Mouse (Mus musculus): ENCODE data around the gene Kcnip1. TPM values are rescaled to one million over a fixed set of nuclear protein-coding genes. Genes with fewer than 3 reads are reported as not detected.

Gene Kcnip1
- total and polyA plus RNA-seq, 3 experiments, result 0.04 to 0.17 TPM; not detected in 1

DNA sequence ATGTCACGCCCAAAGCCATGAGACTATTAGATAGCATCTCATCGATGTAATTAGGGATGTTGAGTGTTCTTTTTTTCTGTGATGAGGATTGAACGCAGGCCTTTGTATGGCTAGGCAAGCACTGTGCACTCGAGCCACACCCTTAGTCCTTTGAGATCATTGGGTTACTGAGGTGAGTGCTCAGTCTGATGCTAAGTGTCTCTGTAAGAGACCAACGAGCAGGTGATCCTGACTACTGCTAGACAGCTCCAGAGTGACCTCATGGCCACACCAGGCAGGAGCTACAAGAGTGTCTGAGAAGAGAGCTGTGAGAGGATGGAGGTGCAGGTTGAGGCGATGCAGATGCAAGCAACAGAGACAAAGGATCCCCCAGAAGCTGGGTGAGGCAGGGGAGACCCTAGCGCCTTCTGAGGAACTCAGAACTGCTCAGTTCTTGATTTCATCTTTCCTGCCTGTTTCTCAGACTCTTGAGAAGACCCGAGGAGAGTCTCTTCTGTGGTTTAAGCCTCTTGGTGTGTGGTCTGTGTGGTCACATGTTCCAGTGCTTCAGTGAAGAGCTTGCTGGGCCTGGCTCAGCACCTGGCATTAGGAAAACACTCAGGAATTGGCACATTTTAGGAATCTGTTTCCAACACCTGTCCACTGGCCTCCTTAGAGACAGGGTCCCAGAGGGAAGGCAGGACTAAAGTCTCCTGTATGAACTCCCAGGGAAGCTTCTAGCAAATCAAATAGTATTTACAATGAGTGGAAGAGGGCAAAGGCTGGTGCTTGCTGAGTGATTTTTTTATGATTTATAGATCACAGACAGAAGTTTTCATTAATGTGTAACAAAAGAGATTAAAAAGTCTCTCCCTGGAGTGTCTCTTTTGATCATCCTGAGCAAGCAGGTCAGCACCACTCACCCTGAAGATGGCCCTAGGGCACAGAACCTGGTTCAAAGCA is 41.0 kb downstream of the Kcnip1 start:
- Histone ChIP-seq H3K79me2 (replicated peaks; ENCODE audit: control insufficient read depth, extremely low read depth, insufficient read depth, poor library complexity, severe bottlenecking) (no peaks in the 10 kb centered on the region), H3K27me3 (replicated peaks) (peaks cover 14% of the 10 kb centered on the region), H3K4me1 (ENCODE audit: control insufficient read depth in 1 of 2, insufficient read depth in 2 of 2) (no peaks in the 10 kb centered on the region), H3K36me3 (replicated peaks in 1 of 2; ENCODE audit: control insufficient read depth in 1 of 2, insufficient read depth in 1 of 2, low read length in 1 of 2) (no peaks in the 10 kb centered on the region), H3K9ac (ENCODE audit: insufficient read depth, low read depth) (no peak overlapping the region), H3K4me3 (replicated peaks in 1 of 3; ENCODE audit: low read depth in 2 of 3, low read length in 2 of 3, poor library complexity in 1 of 3) (no peak overlapping the region), H3K27ac (ENCODE audit: insufficient read depth, low read depth) (no peak overlapping the region), H3K4me2 (ENCODE audit: insufficient read depth, low read depth, poor library complexity, severe bottlenecking) (no peak overlapping the region), H3K9me3 (replicated peaks; ENCODE audit: low read length) (peaks cover 3% of the 10 kb centered on the region)
- dilution Hi-C loops (cut with MboI; ENCODE audit: extremely low pct_ligation_motif_present, extremely low pct_unique_long_range_greater_than_20kb, low sequenced_read_pairs), result no loop called here
- in situ Hi-C loops (cut with MboI; ENCODE audit: low pct_ligation_motif_present, low pct_unique_long_range_greater_than_20kb, low sequenced_read_pairs), result loop anchor here (25.0 kb wide), 1 partner anchor 260 kb away; the partner anchor contains the start of gene Foxi1
- no peak for TF ChIP-seq POLR2A (IDR thresholded peaks at IDR 0.05; ENCODE audit: low read depth, low read length)
- TF ChIP-seq USF2 (conservative IDR thresholded peaks at IDR 0.05; ENCODE audit: low read depth, low read length), result no peak
- no peak for TF ChIP-seq ZKSCAN1 (IDR thresholded peaks at IDR 0.05; ENCODE audit: borderline replicate concordance, low read depth, low read length)
- DNase-seq (ENCODE audit: extremely low read depth), result no peak

DNA sequence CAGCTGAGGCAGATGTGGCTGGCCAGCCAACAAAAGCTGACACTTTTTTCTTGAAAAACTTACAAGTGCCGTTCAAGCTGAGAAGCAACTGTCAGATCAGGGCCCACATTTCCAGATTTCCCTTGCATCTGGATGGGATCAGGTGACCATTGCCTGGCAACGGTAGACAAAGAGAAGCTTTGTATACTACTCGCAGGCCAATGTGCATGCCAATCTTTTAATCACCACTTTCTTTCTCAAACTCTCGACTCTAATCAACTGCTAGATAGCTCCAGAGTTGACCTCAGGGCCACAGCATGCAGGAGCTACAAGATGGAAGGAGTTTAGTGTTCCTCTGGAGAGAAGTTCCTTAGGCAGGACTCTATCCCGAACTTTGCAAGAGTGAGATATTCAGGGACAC is 41.8 kb downstream of the Kcnip1 start:
- in situ Hi-C loops (cut with MboI; ENCODE audit: low pct_ligation_motif_present, low pct_unique_long_range_greater_than_20kb, low sequenced_read_pairs), result loop anchor here (25.0 kb wide), 1 partner anchor 261 kb away; the partner anchor contains the start of gene Foxi1
- no peak overlapping the region for H3K4me2 ChIP-seq (ENCODE audit: insufficient read depth, low read depth, poor library complexity, severe bottlenecking)

DNA sequence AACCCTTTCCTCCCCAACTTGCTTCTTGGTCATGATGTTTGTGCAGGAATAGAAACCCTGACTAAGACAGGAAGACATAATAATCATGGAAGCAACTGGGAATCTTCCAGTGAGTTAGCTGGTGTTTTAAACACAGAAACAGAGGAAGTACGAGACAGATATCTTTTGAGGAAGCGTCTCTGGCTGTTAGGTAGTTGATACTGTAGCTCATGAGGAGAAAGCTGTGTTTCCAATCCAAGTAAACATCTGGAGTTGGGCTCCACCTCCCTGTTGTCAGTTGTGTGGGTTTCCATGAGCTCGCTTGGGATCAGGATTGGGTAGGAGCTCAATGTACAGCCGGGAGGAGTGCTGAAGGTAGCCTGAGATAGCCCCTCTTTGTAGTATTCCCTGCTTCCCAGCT is 46.5 kb downstream of the Kcnip1 start:
- no peaks in the 10 kb centered on the region for H3K79me2 ChIP-seq (replicated peaks; ENCODE audit: control insufficient read depth, extremely low read depth, insufficient read depth, poor library complexity, severe bottlenecking)
- peaks cover 3% of the 10 kb centered on the region for H3K9me3 ChIP-seq (replicated peaks; ENCODE audit: low read length)
- dilution Hi-C loops (cut with MboI; ENCODE audit: extremely low pct_ligation_motif_present, extremely low pct_unique_long_range_greater_than_20kb, low sequenced_read_pairs) (no loop called here), in situ Hi-C loops (cut with MboI; ENCODE audit: low pct_ligation_motif_present, low pct_unique_long_range_greater_than_20kb, low sequenced_read_pairs) (loop anchor here (5.0 kb wide), 1 partner anchor 141 kb away; no protein-coding TSS in a partner anchor)
- no peaks in the 10 kb centered on the region for H3K27me3 ChIP-seq (replicated peaks)
- no peaks in the 10 kb centered on the region for H3K36me3 ChIP-seq (replicated peaks in 1 of 2; ENCODE audit: control insufficient read depth in 1 of 2, insufficient read depth in 1 of 2, low read length in 1 of 2)
- H3K4me2 ChIP-seq (ENCODE audit: insufficient read depth, low read depth, poor library complexity, severe bottlenecking), result no peak overlapping the region
- no peak overlapping the region for H3K9ac ChIP-seq (ENCODE audit: insufficient read depth, low read depth)
- H3K4me3 ChIP-seq (replicated peaks in 1 of 3; ENCODE audit: low read depth in 2 of 3, low read length in 2 of 3, poor library complexity in 1 of 3), result no peak overlapping the region
- no peak for DNase-seq (ENCODE audit: extremely low read depth)
- TF ChIP-seq CTCF (conservative IDR thresholded peaks at IDR 0.05 in 1 of 2, IDR thresholded peaks at IDR 0.05 in 1 of 2; ENCODE audit: low read depth in 2 of 2, low read length in 2 of 2) (no peak), RAD21 (IDR thresholded peaks at IDR 0.05; ENCODE audit: low read depth, low read length) (no peak), MYC (IDR thresholded peaks at IDR 0.05; ENCODE audit: low read depth, low read length) (no peak), MAFK (IDR thresholded peaks at IDR 0.05; ENCODE audit: insufficient replicate concordance, low read length) (no peak), TCF12 (IDR thresholded peaks at IDR 0.05; ENCODE audit: low read depth, low read length) (no peak), ETS1 (conservative IDR thresholded peaks at IDR 0.05; ENCODE audit: low read depth, low read length) (no peak), UBTF (IDR thresholded peaks at IDR 0.05; ENCODE audit: low read depth, low read length) (no peak), ZNF384 (IDR thresholded peaks at IDR 0.05; ENCODE audit: low read depth, low read length) (no peak), MAX (IDR thresholded peaks at IDR 0.05; ENCODE audit: low read length) (no peak), USF1 (IDR thresholded peaks at IDR 0.05; ENCODE audit: low read depth, low read length) (no peak), POLR2AphosphoS2 (IDR thresholded peaks at IDR 0.05; ENCODE audit: low read depth, low read length) (no peak), JUN (IDR thresholded peaks at IDR 0.05; ENCODE audit: insufficient read depth, low read depth, low read length) (no peak), MEF2A (IDR thresholded peaks at IDR 0.05; ENCODE audit: borderline replicate concordance, low read depth, low read length) (no peak)
- H3K27ac ChIP-seq (ENCODE audit: insufficient read depth, low read depth), result no peak overlapping the region
- 0 out of 4 replicates have a peak, but pooled peaks cover 3 to 4% of the 10 kb centered on the region in 2 experiments for H3K4me1 ChIP-seq (ENCODE audit: control insufficient read depth in 1 of 2, insufficient read depth in 2 of 2)

More for the DNA sequence above, 41.8 kb downstream of the Kcnip1 start:
- dilution Hi-C loops (cut with MboI; ENCODE audit: extremely low pct_ligation_motif_present, extremely low pct_unique_long_range_greater_than_20kb, low sequenced_read_pairs), result no loop called here
- Histone ChIP-seq H3K4me1 (ENCODE audit: control insufficient read depth in 1 of 2, insufficient read depth in 2 of 2) (no peaks in the 10 kb centered on the region), H3K4me3 (replicated peaks in 1 of 3; ENCODE audit: low read depth in 2 of 3, low read length in 2 of 3, poor library complexity in 1 of 3) (no peak overlapping the region), H3K9me3 (replicated peaks; ENCODE audit: low read length) (peaks cover 3% of the 10 kb centered on the region), H3K27me3 (replicated peaks) (peaks cover 14% of the 10 kb centered on the region), H3K79me2 (replicated peaks; ENCODE audit: control insufficient read depth, extremely low read depth, insufficient read depth, poor library complexity, severe bottlenecking) (no peaks in the 10 kb centered on the region), H3K36me3 (replicated peaks in 1 of 2; ENCODE audit: control insufficient read depth in 1 of 2, insufficient read depth in 1 of 2, low read length in 1 of 2) (no peaks in the 10 kb centered on the region), H3K27ac (ENCODE audit: insufficient read depth, low read depth) (no peak overlapping the region), H3K9ac (ENCODE audit: insufficient read depth, low read depth) (no peak overlapping the region)
- no peak for DNase-seq (ENCODE audit: extremely low read depth)
- TF ChIP-seq MYC (IDR thresholded peaks at IDR 0.05; ENCODE audit: low read depth, low read length), result no peak
- no peak for TF ChIP-seq UBTF (IDR thresholded peaks at IDR 0.05; ENCODE audit: low read depth, low read length)
